Mouse (Mus musculus) intestine, embryonic 16.5 days (tissue): ENCODE data around the gene Radil. TPM values are rescaled to one million over a fixed set of nuclear protein-coding genes. Genes with fewer than 3 reads are reported as not detected.

Experiments used
- ATAC-seq: fragments of 200-750 bp; cut with Nextera tagmentation; 2 replicates; pipeline ENCODE4 v1.8.0; 2017; ENCODE audit warnings: moderate TSS enrichment, moderate library complexity
- H3K27ac ChIP-seq: fragments of 300-500 bp; sonication (generic); 2 replicates; pipeline ENCODE4 v1.5.1; 2014; ENCODE audit warnings: mild to moderate bottlenecking, low read length
- H3K27me3 ChIP-seq: fragments of 300-500 bp; sonication (generic); replicated peaks from 2 replicates; pipeline ENCODE4 v1.6.1; 2014; ENCODE audit warnings: low read length, control low read depth, mixed read lengths; ENCODE audit not compliant: control insufficient read depth, insufficient read depth
- H3K36me3 ChIP-seq: fragments of 300-500 bp; sonication (generic); 2 replicates; pipeline ENCODE4 v1.6.1; 2014; ENCODE audit warnings: low read length, control low read depth; ENCODE audit not compliant: control insufficient read depth, insufficient read depth
- H3K4me1 ChIP-seq: fragments of 300-500 bp; sonication (generic); 2 replicates; pipeline ENCODE4 v1.6.1; 2014; ENCODE audit warnings: low read length, control low read depth, mixed read lengths; ENCODE audit not compliant: control insufficient read depth, insufficient read depth
- H3K4me2 ChIP-seq: fragments of 300-500 bp; sonication (generic); 2 replicates; pipeline ENCODE4 v1.6.1; 2014; ENCODE audit warnings: low read depth, low read length, control low read depth
- H3K4me3 ChIP-seq: fragments of 300-500 bp; sonication (generic); 2 replicates; pipeline ENCODE4 v1.5.1; 2014; ENCODE audit warnings: mild to moderate bottlenecking, low read length
- H3K9ac ChIP-seq: fragments of 300-500 bp; sonication (generic); 2 replicates; pipeline ENCODE4 v1.6.1; 2014; ENCODE audit warnings: low read depth, low read length
- H3K9me3 ChIP-seq: fragments of 300-500 bp; sonication (generic); 2 replicates; pipeline ENCODE4 v1.6.1; 2016; ENCODE audit warnings: low read length, control low read depth; ENCODE audit not compliant: control insufficient read depth
- WGBS: fragments of 180-500 bp; shearing (Covaris S2); extraction: QIAGEN DNeasy Blood & Tissue Kit; methylation state at CpG from one replicate; pipeline ENCODE4 v1.1.7; 2014; 5-methylcytosine and 5-hydroxymethylcytosine counted together
- polyA plus RNA-seq: library from polyadenylated mRNA; unstranded; fragments of >200 nt; fragmentation: Nextera tagmentation; extraction: Ambion mirVana; gene quantifications from 2 replicates; pipeline ENCODE4 v1.2.1, GENCODE M21; 2015

Gene Radil
- polyA plus RNA-seq, 1 experiment from 2014 or later = 1.6 TPM

- peak; percentile 76 for ATAC-seq
- H3K4me2 ChIP-seq = no peak overlapping the region
- no peaks in the 10 kb centered on the region for H3K4me1 ChIP-seq
- no peaks in the 10 kb centered on the region for H3K36me3 ChIP-seq
- H3K27ac ChIP-seq = no peak overlapping the region
- H3K9ac ChIP-seq = no peak overlapping the region
- no peaks in the 10 kb centered on the region; the same call in 1 of the 2 replicates for H3K27me3 ChIP-seq
- no peak overlapping the region for H3K4me3 ChIP-seq
- no peaks in the 10 kb centered on the region; the same call in 1 of the 2 replicates for H3K9me3 ChIP-seq
- 72% methylated on average over 7 of the region's 7 CpGs for WGBS
Measured at GRCm38 (mm10) chr5:142576832-142577231, 25.9 kb upstream of the Radil start.

GRCm38 (mm10) chr5:142574323-142575057, 23.6 kb upstream of the Radil start:
- Histone ChIP-seq H3K4me3 (no peak overlapping the region), H3K27ac (no peak overlapping the region), H3K36me3 (no peaks in the 10 kb centered on the region), H3K27me3 (no peaks in the 10 kb centered on the region), H3K4me1 (no peaks in the 10 kb centered on the region), H3K9me3 (no peaks in the 10 kb centered on the region; the same call in 1 of the 2 replicates), H3K4me2 (no peak overlapping the region), H3K9ac (no peak overlapping the region)
- WGBS = 77% methylated on average over 8 of the region's 8 CpGs
- ATAC-seq = no peak

- WGBS = 81% methylated on average over 1 of the region's 1 CpGs
- no peak overlapping the region for H3K4me2 ChIP-seq
- no peak overlapping the region for H3K27ac ChIP-seq
- H3K27me3 ChIP-seq = no peaks in the 10 kb centered on the region
- H3K9me3 ChIP-seq = no peaks in the 10 kb centered on the region
- H3K36me3 ChIP-seq = no peaks in the 10 kb centered on the region
- no peak overlapping the region for H3K9ac ChIP-seq
- H3K4me1 ChIP-seq = no peaks in the 10 kb centered on the region
- H3K4me3 ChIP-seq = no peak overlapping the region
- no peak for ATAC-seq
Measured at GRCm38 (mm10) chr5:142564606-142565005, 13.7 kb upstream of the Radil start.

GRCm38 (mm10) chr5:142560261-142560660, 9.4 kb upstream of the Radil start:
- Histone ChIP-seq H3K4me1 (no peaks in the 10 kb centered on the region), H3K36me3 (no peaks in the 10 kb centered on the region), H3K4me3 (no peak overlapping the region), H3K9me3 (no peaks in the 10 kb centered on the region), H3K27ac (no peak overlapping the region), H3K27me3 (no peaks in the 10 kb centered on the region), H3K4me2 (no peak overlapping the region), H3K9ac (no peak overlapping the region)
- WGBS = 50% methylated on average over 7 of the region's 7 CpGs
- ATAC-seq = no peak

- no peak overlapping the region for H3K4me3 ChIP-seq
- ATAC-seq = peak; percentile 77
- H3K27me3 ChIP-seq = no peaks in the 10 kb centered on the region
- no peak overlapping the region for H3K9ac ChIP-seq
- H3K36me3 ChIP-seq = no peaks in the 10 kb centered on the region
- no peaks in the 10 kb centered on the region for H3K9me3 ChIP-seq
- H3K4me1 ChIP-seq = no peaks in the 10 kb centered on the region
- WGBS = 28% methylated on average over 14 of the region's 21 CpGs
- H3K4me2 ChIP-seq = no peak overlapping the region
- no peak overlapping the region for H3K27ac ChIP-seq
Measured at GRCm38 (mm10) chr5:142557397-142558067, 6.6 kb upstream of the Radil start.

- Histone ChIP-seq H3K9me3 (no peaks in the 10 kb centered on the region), H3K27me3 (no peaks in the 10 kb centered on the region), H3K9ac (no peak overlapping the region), H3K4me1 (no peaks in the 10 kb centered on the region), H3K36me3 (no peaks in the 10 kb centered on the region), H3K4me2 (no peak overlapping the region), H3K27ac (no peak overlapping the region), H3K4me3 (no peak overlapping the region)
- 93% methylated on average over 4 of the region's 4 CpGs for WGBS
- no peak for ATAC-seq
Measured at GRCm38 (mm10) chr5:142556721-142557120, 5.8 kb upstream of the Radil start.

- Histone ChIP-seq H3K9ac (no peak overlapping the region), H3K4me2 (no peak overlapping the region), H3K36me3 (no peaks in the 10 kb centered on the region), H3K27ac (no peak overlapping the region), H3K4me3 (no peak overlapping the region), H3K27me3 (no peaks in the 10 kb centered on the region), H3K4me1 (no peaks in the 10 kb centered on the region; the same call in 1 of the 2 replicates), H3K9me3 (no peaks in the 10 kb centered on the region)
- no peak for ATAC-seq
- 83% methylated on average over 5 of the region's 5 CpGs for WGBS
Measured at GRCm38 (mm10) chr5:142555866-142556265, 5.0 kb upstream of the Radil start.

- ATAC-seq = peak; percentile 26; the same call in 1 of the 2 replicates
- WGBS = 2% methylated on average over 31 of the region's 31 CpGs
- no peak overlapping the region for H3K27ac ChIP-seq
Measured at GRCm38 (mm10) chr5:142549961-142550705, 765 bp downstream of the Radil start.

GRCm38 (mm10) chr5:142549441-142549840, 1.5 kb downstream of the Radil start:
- no peak overlapping the region for H3K4me2 ChIP-seq

More at GRCm38 (mm10) chr5:142549961-142550705, 765 bp downstream of the Radil start:
- peak overlapping the region; percentile 74 for H3K9ac ChIP-seq
- H3K27me3 ChIP-seq = peaks cover 4% of the 10 kb centered on the region
- peak overlapping the region; percentile 100 for H3K4me2 ChIP-seq
- H3K9me3 ChIP-seq = no peaks in the 10 kb centered on the region
- peaks cover 7% of the 10 kb centered on the region; the same call in 1 of the 2 replicates for H3K4me1 ChIP-seq
- no peaks in the 10 kb centered on the region for H3K36me3 ChIP-seq
- H3K4me3 ChIP-seq = peak overlapping the region; percentile 68

More at GRCm38 (mm10) chr5:142549441-142549840, 1.5 kb downstream of the Radil start:
- Histone ChIP-seq H3K27ac (no peak overlapping the region), H3K4me3 (no peak overlapping the region), H3K9me3 (no peaks in the 10 kb centered on the region), H3K36me3 (no peaks in the 10 kb centered on the region), H3K27me3 (peaks cover 4% of the 10 kb centered on the region), H3K9ac (no peak overlapping the region), H3K4me1 (peaks cover 11% of the 10 kb centered on the region)
- 54% methylated on average over 9 of the region's 9 CpGs for WGBS
- no peak for ATAC-seq
